Mouse (Mus musculus) megakaryocyte, embryonic 14.5 days (primary cell): ENCODE results near the gene Ehbp1.

Experiments used
- FLI1 ChIP-seq: IDR thresholded peaks from 2 replicates; pipeline ENCODE4 v1.6.1; 2012; ENCODE audit warnings: low read length, inconsistent platforms, mixed read lengths
- GATA1 ChIP-seq: IDR thresholded peaks from 3 replicates; pipeline ENCODE4 v1.6.1; 2012; ENCODE audit warnings: mixed read lengths, low read length, inconsistent platforms, borderline replicate concordance

DNA sequence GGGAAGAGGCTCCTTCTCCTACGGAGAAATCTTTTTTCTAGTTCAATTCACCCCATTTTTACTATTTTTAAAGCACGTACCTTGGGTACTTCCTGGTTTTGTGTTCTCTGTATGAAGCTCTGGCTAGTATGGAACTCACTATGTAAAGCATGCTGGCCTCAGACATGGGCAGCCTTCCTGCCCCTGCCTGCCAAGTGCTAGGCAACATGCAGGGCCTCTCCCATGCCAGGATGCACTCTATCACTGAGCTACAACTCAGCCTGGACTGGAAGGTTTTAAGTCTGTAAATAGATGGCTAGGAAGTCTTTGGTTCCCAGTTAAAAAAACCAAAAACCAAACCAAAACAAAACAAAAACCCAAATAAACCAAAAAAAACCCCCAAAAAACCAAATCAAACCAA is 321.5 kb downstream of the Ehbp1 start:
- no peak for TF ChIP-seq GATA1
- TF ChIP-seq FLI1, result no peak
